21 mouse cellular contexts compared by ENCODE assay signal in genomic region chr16:24930070-24930469, GRCm38 (mm10).
"Had no signal": no experiment of that assay in that cellular context is flagged by ENCODE, and none has a peak within 500 bp of the region (broad histone marks: within the 10 kb centered on the region; RNA-seq: fewer than 3 reads in every experiment).

No protein-coding gene starts in this region.

- H3K9me3 ChIP-seq: heart, embryonic 10.5 days; heart, embryonic 12.5 days; hindbrain, embryonic 10.5 days; hindbrain, embryonic 12.5 days; intestine, embryonic 15.5 days; limb, embryonic 10.5 days; limb, embryonic 12.5 days had no signal

- H3K4me1 ChIP-seq: intestine, embryonic 15.5 days; limb, embryonic 10.5 days; limb, embryonic 12.5 days had no signal

- H3K36me3 ChIP-seq: heart, embryonic 10.5 days; heart, embryonic 12.5 days; hindbrain, embryonic 10.5 days; hindbrain, embryonic 12.5 days; intestine, embryonic 15.5 days; limb, embryonic 10.5 days; limb, embryonic 12.5 days had no signal

- H3K27me3 ChIP-seq: heart, embryonic 12.5 days; hindbrain, embryonic 12.5 days; intestine, embryonic 15.5 days; limb, embryonic 12.5 days had no signal

- H3K9ac ChIP-seq: heart, embryonic 12.5 days; hindbrain, embryonic 12.5 days; hindbrain, embryonic 14.5 days; intestine, embryonic 15.5 days; limb, embryonic 12.5 days had no signal

- H3K27ac ChIP-seq: heart, embryonic 10.5 days; hindbrain, embryonic 10.5 days; hindbrain, embryonic 12.5 days; hindbrain, embryonic 14.5 days; intestine, embryonic 15.5 days; layer of hippocampus, adult 2 months; left cerebral cortex, adult 2 months; limb, embryonic 10.5 days; limb, embryonic 12.5 days had no signal

- H3K4me3 ChIP-seq: gastrocnemius, adult 2 months; heart, embryonic 10.5 days; heart, embryonic 12.5 days; hindbrain, embryonic 10.5 days; hindbrain, embryonic 12.5 days; intestine, embryonic 15.5 days; layer of hippocampus, adult 2 months; left cerebral cortex, adult 2 months; limb, embryonic 10.5 days; limb, embryonic 12.5 days had no signal

- H3K4me2 ChIP-seq: heart, embryonic 12.5 days; hindbrain, embryonic 12.5 days; hindbrain, embryonic 14.5 days; intestine, embryonic 15.5 days; limb, embryonic 12.5 days; liver, embryonic 11.5 days had no signal

- DNase-seq: gastrocnemius, adult 2 months; gastrocnemius, postnatal 10 days; gastrocnemius, postnatal 25 days; heart, postnatal 10 days; heart, postnatal 4 days; kidney, adult 18-20 months; kidney, postnatal 25 days; kidney, postnatal 4 days; liver had no signal

- ATAC-seq: inflammation-experienced regulatory T-cells, adult 6 months had no signal
